Mouse (Mus musculus): ENCODE results near the gene Catspere2.
"Not testable (repeated sequence)": the region's sequence is repeated elsewhere in the genome, so short reads cannot be mapped to it uniquely, and the experiment has no call there.

The Catspere2 gene

DNA sequence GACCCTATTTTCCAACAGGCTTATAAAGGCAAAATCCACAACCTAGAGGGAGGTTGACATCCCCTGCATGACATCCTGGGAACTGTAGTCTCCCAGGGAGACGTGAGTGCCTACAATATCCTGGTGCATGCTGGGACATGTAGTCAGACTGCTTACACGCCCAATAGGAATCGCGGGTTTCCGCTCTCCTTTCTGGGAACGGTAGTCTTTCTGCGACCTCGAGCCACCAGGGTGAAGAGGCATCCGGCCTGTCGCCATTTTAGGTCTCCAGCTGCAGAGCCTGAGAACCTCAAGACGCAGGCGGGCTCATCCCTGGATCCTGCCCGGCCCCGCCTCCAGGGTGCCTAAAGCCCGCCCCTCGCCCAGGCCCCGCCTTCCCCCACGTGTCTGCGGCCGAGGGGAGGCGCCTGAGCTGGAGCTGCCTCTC lies at the start of gene Catspere2:
Gene Catspere2 (plus strand): TSS at position 400 of the 427 bp plus-strand sequence.
- DNase-seq, result peak; percentile 98

- not testable (repeated sequence) for DNase-seq
These were observed 42.7 kb upstream of the Catspere2 start for GRCm38 (mm10) chr1:177940422-177940977.

GRCm38 (mm10) chr1:177981276-177981675 lies 1.9 kb upstream of the Catspere2 start:
- DNase-seq, result no peak

GRCm38 (mm10) chr1:177983582-177983981 lies 359 bp downstream of the Catspere2 start:
- not testable (repeated sequence) for DNase-seq

GRCm38 (mm10) chr1:177984206-177984605 lies 983 bp downstream of the Catspere2 start:
- peak; percentile 32 for DNase-seq

GRCm38 (mm10) chr1:177987476-177987875 lies 4.3 kb downstream of the Catspere2 start:
- DNase-seq, result not testable (repeated sequence)

GRCm38 (mm10) chr1:178072798-178073197 lies 89.6 kb downstream of the Catspere2 start:
- DNase-seq, result not testable (repeated sequence)

DNA sequence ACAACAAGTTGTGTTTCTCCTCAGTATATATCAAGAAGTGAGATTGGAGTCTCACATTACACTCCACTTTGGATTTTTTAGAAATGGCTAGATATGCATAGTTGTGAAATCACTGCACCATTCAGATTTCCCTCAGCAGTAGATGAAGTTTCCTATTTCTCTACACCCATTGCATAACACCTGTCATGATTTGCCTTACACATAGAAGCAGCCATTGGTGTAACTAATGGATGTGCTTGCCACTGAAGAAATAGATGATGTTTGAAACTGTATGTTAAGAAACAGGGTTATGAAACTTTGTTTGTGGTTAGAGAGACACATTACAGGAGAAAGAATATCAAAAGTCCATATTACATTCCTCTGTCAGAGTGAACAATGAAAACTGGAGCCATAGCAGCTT lies 114.6 kb downstream of the Catspere2 start:
- DNase-seq, result not testable (repeated sequence)

DNA sequence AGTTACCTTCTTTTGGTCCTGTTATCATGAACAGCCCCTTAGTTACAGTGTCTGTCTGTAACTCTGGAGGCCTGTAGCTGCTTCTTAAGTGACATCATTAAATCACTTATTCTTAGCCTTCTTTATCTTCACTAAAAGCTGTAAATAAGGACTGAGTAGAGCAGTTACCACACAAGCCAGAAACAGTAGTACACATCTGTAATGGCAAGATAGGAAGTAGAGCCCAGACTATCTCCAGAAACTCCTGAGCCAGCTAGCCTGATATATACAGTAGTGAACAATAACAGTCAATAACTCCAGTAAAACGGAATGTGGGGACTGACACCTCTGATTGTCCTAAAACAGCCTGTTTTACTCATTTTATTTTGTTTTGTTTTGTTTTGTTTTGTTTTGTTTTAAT lies 125.3 kb downstream of the Catspere2 start:
- not testable (repeated sequence) for DNase-seq

- not testable (repeated sequence) for DNase-seq
These were observed 139.0 kb downstream of the Catspere2 start for GRCm38 (mm10) chr1:178122236-178122635.

DNA sequence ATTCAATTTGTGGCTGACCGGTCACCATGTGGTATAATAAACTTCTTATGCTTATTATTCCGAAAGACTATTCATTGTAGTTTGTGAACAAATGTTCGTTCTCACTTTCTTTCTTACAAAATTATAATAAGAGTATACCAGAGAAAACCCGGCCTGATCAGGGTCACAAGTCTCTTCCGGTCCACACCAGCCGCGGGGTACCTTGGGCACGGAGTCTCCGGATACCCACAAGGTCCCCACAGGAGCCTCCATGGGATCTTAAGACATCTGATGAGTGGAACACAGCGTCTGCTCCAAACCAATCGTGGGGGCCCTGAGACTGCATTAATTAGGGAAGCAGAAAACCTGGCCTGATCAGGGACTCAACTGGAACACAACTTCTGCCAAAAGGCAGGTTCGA lies 151.1 kb downstream of the Catspere2 start:
- DNase-seq, result no peak

DNA sequence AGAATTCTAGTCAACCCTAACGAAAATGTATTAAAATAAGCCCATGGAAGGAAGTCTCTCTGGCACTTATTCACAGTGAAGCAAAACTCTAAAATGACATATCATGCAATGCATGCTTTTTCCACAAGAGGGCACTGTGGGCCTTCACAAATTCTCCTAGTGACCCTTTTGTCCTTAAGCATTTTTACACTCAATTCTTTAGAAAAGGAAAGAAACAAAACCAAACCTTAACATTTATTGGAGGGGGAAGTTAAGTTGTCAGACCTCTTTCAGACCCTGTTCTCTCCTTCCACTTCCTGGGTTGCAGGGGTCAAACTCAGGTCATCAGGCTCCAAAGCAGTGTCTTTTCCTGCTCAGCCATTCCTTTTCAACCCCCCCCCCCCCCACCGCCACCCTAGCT lies 163.3 kb downstream of the Catspere2 start:
- DNase-seq, result not testable (repeated sequence)

GRCm38 (mm10) chr1:178146915-178147314 lies 163.7 kb downstream of the Catspere2 start:
- DNase-seq, result not testable (repeated sequence)

DNA sequence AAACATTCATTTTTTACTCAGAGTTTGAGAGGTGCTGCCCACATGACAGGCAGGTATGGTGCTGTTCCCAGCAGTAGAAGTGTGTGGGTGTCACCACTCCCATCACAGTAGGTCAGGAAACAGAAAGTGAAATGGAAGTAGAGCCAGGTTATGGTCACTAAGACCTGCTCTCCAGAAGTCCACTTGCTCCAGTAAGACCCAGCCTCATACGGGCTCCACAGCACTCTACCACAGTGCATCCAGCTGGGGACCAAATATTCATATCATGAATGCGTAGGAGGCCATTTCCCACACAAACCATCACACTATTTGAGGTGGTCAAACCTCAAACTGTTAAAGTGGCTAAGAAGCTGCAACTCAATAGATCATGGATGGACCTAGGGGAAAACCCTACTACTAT lies 199.0 kb downstream of the Catspere2 start:
- no peak for DNase-seq

GRCm38 (mm10) chr1:178185591-178185990 lies 202.4 kb downstream of the Catspere2 start:
- DNase-seq, result no peak

DNA sequence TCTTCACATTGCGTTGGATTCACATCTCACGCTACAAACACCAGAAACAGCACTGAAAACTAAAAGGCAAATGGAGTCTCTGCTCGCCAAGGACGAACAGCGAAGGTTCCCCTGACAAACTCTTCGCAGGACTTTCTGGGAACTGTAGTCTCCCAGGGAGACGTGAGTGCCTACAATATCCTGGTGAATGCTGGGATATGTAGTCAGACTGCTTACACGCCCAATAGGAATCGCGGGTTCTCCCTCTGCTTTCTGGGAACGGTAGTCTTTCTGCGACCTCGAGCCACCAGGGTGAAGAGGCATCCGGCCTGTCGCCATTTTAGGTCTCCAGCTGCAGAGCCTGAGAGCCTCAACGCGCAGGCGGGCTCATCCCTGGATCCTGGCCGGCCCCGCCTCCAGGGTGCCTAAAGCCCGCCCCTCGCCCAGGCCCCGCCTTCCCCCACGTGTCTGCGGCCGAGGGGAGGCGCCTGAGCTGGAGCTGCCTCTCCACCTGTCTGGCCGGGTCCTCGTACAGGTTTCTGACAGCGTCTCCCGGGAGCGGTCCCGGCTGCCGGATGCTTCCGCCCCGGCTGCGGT lies 204.1 kb downstream of the Catspere2 start, which contains the start of gene Desi2:
Gene Desi2 (plus strand): TSS at position 202 of the 576 bp plus-strand sequence.
- DNase-seq, result peak; percentile 90

GRCm38 (mm10) chr1:178187810-178188209 lies 204.6 kb downstream of the Catspere2 start:
- not testable (repeated sequence) for DNase-seq

DNA sequence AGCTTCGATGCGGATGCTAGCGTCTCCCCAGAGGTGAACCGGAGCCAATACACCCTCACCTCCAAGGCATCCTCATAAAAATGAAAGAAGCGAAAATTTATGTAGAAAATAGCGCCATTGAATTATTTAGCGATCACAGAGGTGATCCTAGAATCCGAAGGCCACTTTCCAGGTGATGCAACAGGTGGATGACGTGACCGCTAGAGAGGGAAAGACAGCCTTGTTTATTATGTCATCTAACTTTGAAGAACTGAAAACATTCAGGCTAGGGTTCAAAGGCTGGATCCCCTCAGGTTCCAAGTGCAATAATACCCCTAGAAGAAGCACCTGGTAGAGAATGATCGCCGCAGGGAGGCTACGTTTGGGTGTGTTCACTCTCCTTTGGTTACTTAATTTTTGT lies 205.2 kb downstream of the Catspere2 start:
- DNase-seq, result no peak

- DNase-seq, result no peak
These were observed 222.6 kb downstream of the Catspere2 start for GRCm38 (mm10) chr1:178205701-178206325.

GRCm38 (mm10) chr1:178207856-178208255 lies 224.6 kb downstream of the Catspere2 start:
- DNase-seq, result not testable (repeated sequence)

- DNase-seq, result peak; percentile 56
These were observed 226.7 kb downstream of the Catspere2 start for GRCm38 (mm10) chr1:178209966-178210365.

DNA sequence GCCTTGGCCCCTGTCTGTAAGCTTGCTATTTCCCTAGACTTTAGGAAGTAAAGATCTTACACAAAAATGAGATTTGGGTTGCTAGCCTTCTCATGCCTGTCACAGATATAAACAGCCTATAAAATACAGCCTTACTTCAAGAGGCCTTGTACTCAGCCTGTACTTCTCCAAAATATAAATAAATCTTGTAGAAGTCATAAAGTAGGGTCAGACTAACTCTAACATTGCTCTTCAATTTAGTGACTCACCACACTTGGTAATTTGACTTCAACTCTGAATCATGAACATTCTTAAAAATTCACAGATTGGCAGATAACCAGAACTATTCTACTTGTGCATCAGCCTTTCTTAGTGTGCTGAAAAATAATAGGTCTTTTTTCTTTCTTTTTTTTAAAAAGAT lies 233.9 kb downstream of the Catspere2 start:
- DNase-seq, result no peak

- DNase-seq, result no peak
These were observed 235.1 kb downstream of the Catspere2 start for GRCm38 (mm10) chr1:178218305-178218704.

Measured in lung, postnatal 14 days (tissue).